Mouse (Mus musculus) testis, adult 10 weeks (tissue): ENCODE results near the gene Plxdc2. TPM values are rescaled to one million over a fixed set of nuclear protein-coding genes. Genes with fewer than 3 reads are reported as not detected.

Experiments used
- polyA plus RNA-seq: library from polyadenylated mRNA; stranded (reverse); fragments of 350-450 nt; fragmentation: Illumina TruSeq; extraction: RNeasy Lipid Tissue Mini Kit (QIAGEN cat#74804); gene quantifications from one replicate; pipeline ENCODE4 v1.2.3, GENCODE M21; 2014; ENCODE audit warnings: low read depth, low replicate concordance

Plxdc2 gene
- polyA plus RNA-seq = 5.4 TPM

GRCm38 (mm10) chr2:16356106-16356818 is at the start of gene Plxdc2:
Plxdc2 (plus strand) TSS chr2:16356304.

